Mouse (Mus musculus): ENCODE measurements around the gene Nodal. TPM values are rescaled to one million over a fixed set of nuclear protein-coding genes. Genes with fewer than 3 reads are reported as not detected.

Gene Nodal
- polyA plus RNA-seq, 1 experiment: 4.3 TPM

DNA sequence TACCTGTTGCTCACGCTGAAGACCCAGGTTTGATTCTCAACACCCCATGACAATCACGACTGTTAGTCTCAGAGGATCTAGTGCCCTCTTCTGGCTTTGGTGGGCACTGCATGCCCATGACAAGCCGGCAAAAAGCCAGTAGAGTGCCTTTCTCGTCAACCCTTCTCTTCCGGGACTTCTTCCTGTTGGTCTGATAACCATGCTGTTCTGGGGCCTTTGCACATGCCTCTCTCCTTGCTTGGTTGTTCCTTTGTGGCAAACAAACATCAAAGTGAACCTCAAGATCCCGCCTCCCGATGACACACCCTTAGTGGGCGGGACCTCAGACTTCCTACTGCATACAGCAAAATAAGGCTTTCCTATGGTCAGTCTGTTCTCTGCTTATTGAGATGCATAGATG, 48.5 kb downstream of the Nodal start:
- TF ChIP-seq POLR2A (IDR thresholded peaks at IDR 0.05; ENCODE audit: borderline replicate concordance, control insufficient read depth, low read depth, low read length) (no peak), CTCF (IDR thresholded peaks at IDR 0.05; ENCODE audit: control insufficient read depth, insufficient read depth, low read length) (peak; percentile 47)
- H3K4me3 ChIP-seq (replicated peaks; ENCODE audit: control insufficient read depth, low read depth, low read length): no peak overlapping the region
- no peaks in the 10 kb centered on the region for H3K4me1 ChIP-seq (ENCODE audit: control insufficient read depth, insufficient read depth, low read length)
- H3K27ac ChIP-seq (ENCODE audit: control insufficient read depth, insufficient read depth, low read depth, low read length, poor library complexity): no peak overlapping the region
- WGBS: 55% methylated on average over 8 of the region's 8 CpGs

DNA sequence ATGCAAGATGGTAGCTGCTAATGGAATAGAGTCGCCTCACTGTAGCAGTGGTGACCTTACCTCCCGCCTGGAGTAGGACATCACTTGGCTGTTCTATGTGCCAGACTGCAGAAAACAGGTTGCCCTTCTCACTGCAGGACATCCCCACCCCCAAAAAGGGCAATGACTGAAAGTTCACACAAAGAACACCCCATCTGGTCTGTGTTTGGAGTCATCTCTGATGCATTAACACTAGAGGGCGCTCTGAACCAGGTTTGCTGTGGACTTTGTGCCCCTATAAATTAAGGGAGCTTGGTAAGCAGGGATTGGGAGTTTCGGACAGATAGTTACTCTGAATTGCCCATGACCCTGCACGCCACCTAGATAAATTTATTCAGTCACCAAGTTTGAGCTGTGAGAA, 49.1 kb downstream of the Nodal start:
- no peaks in the 10 kb centered on the region for H3K4me1 ChIP-seq (ENCODE audit: control insufficient read depth, insufficient read depth, low read length)
- no peak overlapping the region for H3K27ac ChIP-seq (ENCODE audit: control insufficient read depth, insufficient read depth, low read depth, low read length, poor library complexity)
- H3K4me3 ChIP-seq (replicated peaks; ENCODE audit: control insufficient read depth, low read depth, low read length): no peak overlapping the region
- 23% methylated on average over 5 of the region's 5 CpGs for WGBS
- TF ChIP-seq POLR2A (IDR thresholded peaks at IDR 0.05; ENCODE audit: borderline replicate concordance, control insufficient read depth, low read depth, low read length) (no peak), CTCF (IDR thresholded peaks at IDR 0.05; ENCODE audit: control insufficient read depth, insufficient read depth, low read length) (peak; percentile 55)

DNA sequence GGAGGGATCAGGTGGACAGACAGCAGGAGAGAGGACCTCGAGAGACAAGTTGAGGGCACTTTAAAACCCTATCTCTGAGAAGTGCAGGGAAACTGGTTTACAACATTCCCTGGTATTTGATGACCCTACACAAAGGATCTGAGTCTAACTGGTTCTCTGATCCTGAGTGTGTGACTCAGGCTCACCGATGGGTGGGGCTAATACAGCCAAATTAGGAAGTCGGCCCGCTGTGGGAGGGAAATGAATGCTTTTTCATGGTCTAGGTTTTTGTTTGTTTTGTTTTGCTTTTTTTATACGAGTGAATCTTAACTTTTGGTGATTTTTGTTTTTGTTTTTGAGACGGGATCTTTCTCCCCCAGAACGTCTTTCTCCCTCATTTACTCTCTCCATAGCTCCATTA, 51.1 kb downstream of the Nodal start:
- 45% methylated on average over 7 of the region's 7 CpGs for WGBS
- H3K27ac ChIP-seq (ENCODE audit: control insufficient read depth, insufficient read depth, low read depth, low read length, poor library complexity): no peak overlapping the region
- no peaks in the 10 kb centered on the region for H3K4me1 ChIP-seq (ENCODE audit: control insufficient read depth, insufficient read depth, low read length)
- no peak overlapping the region for H3K4me3 ChIP-seq (replicated peaks; ENCODE audit: control insufficient read depth, low read depth, low read length)
- TF ChIP-seq CTCF (IDR thresholded peaks at IDR 0.05; ENCODE audit: control insufficient read depth, insufficient read depth, low read length) (no peak), POLR2A (IDR thresholded peaks at IDR 0.05; ENCODE audit: borderline replicate concordance, control insufficient read depth, low read depth, low read length) (no peak)

DNA sequence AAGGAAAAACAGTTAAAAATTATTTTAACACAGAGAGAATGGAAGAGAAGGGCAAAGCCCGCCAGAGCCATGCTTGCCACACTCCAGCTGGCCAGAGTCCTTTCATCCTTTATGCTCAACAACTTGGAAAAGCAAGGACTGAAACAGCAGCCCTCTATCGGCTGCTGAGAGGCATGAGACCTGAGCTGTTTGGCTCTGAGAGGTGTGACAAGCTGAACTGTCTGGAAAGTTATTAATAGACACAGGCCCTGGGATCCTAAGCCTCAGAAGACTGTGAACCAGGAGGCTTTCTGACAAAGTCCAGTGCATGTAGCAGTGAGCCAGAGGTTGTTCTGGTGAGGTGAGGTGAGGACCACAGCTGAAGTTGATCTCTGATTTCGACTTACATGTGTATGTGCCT, 55.9 kb downstream of the Nodal start:
- H3K4me3 ChIP-seq (replicated peaks; ENCODE audit: control insufficient read depth, low read depth, low read length): no peak overlapping the region
- no peak for TF ChIP-seq POLR2A (IDR thresholded peaks at IDR 0.05; ENCODE audit: borderline replicate concordance, control insufficient read depth, low read depth, low read length)
- no peak for TF ChIP-seq CTCF (IDR thresholded peaks at IDR 0.05; ENCODE audit: control insufficient read depth, insufficient read depth, low read length)
- no peak overlapping the region for H3K27ac ChIP-seq (ENCODE audit: control insufficient read depth, insufficient read depth, low read depth, low read length, poor library complexity)
- H3K4me1 ChIP-seq (ENCODE audit: control insufficient read depth, insufficient read depth, low read length): peaks cover 1% of the 10 kb centered on the region; the same call in 1 of the 2 replicates
- WGBS: 83% methylated on average over 3 of the region's 3 CpGs

DNA sequence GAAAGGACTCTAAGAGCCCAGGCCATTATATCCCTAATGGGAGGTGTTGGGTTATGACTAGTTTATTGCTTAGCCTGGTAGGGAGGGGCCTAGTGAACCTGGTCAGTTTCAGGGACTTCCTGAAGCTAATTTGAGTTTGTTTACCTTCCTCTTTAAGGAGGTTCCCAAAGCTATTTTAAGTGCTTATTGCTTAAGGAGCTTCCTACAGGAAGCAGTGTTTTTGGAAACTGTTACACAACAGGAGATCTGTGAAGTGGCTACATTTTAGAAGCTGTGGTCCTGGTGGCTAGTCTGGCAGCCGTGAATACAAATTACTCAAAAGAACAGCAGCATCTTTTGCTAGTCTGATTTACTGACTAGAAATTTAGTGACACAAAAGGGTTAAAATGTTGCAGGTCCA, 56.6 kb downstream of the Nodal start:
- WGBS: 17% methylated on average over 1 of the region's 1 CpGs
- Histone ChIP-seq H3K4me1 (ENCODE audit: control insufficient read depth, insufficient read depth, low read length) (peaks cover 1% of the 10 kb centered on the region; the same call in 1 of the 2 replicates), H3K27ac (ENCODE audit: control insufficient read depth, insufficient read depth, low read depth, low read length, poor library complexity) (no peak overlapping the region), H3K4me3 (replicated peaks; ENCODE audit: control insufficient read depth, low read depth, low read length) (no peak overlapping the region)
- TF ChIP-seq CTCF (IDR thresholded peaks at IDR 0.05; ENCODE audit: control insufficient read depth, insufficient read depth, low read length) (no peak), POLR2A (IDR thresholded peaks at IDR 0.05; ENCODE audit: borderline replicate concordance, control insufficient read depth, low read depth, low read length) (no peak)

Other genes starting within 250 kb of the Nodal start
- 7.3 TPM in 1 of 2 replicates, not detected in the other for gene Tbata, start 246.0 kb upstream of the Nodal start, polyA plus RNA-seq (2011; ENCODE audit: insufficient read depth, insufficient read length, low replicate concordance, missing spikeins)
- gene Adamts14, start 144.5 kb upstream of the Nodal start, polyA plus RNA-seq (2011; ENCODE audit: insufficient read depth, insufficient read length, low replicate concordance, missing spikeins): 1.5 and 3.6 TPM in 2 replicates
- gene Prf1, start 120.1 kb upstream of the Nodal start, polyA plus RNA-seq (2011; ENCODE audit: insufficient read depth, insufficient read length, low replicate concordance, missing spikeins): 0.79 and 1.0 TPM in 2 replicates
- 1.8 and 4.1 TPM in 2 replicates for gene Pald1, start 34.4 kb upstream of the Nodal start, polyA plus RNA-seq (2011; ENCODE audit: insufficient read depth, insufficient read length, low replicate concordance, missing spikeins)
- 25.6 and 39.8 TPM in 2 replicates for gene Eif4ebp2, start 34.7 kb downstream of the Nodal start, polyA plus RNA-seq (2011; ENCODE audit: insufficient read depth, insufficient read length, low replicate concordance, missing spikeins)
- gene Lrrc20, start 57.8 kb downstream of the Nodal start, polyA plus RNA-seq (2011; ENCODE audit: insufficient read depth, insufficient read length, low replicate concordance, missing spikeins): 4.5 and 7.2 TPM in 2 replicates
- gene Npffr1, start 177.5 kb downstream of the Nodal start, polyA plus RNA-seq (2011; ENCODE audit: insufficient read depth, insufficient read length, low replicate concordance, missing spikeins): 0.74 and 1.4 TPM in 2 replicates
- gene Ppa1, start 230.6 kb downstream of the Nodal start, polyA plus RNA-seq (2011; ENCODE audit: insufficient read depth, insufficient read length, low replicate concordance, missing spikeins): 11.7 and 19.7 TPM in 2 replicates